Mouse (Mus musculus) liver, embryonic 11.5 days (tissue): ENCODE data around the gene Tapbpl. TPM values are rescaled to one million over a fixed set of nuclear protein-coding genes. Genes with fewer than 3 reads are reported as not detected.

Experiments
- ATAC-seq: fragments of 200-750 bp; cut with Nextera tagmentation; replicated peaks from 2 replicates; pipeline ENCODE4 v1.8.0; 2017; ENCODE audit warnings: moderate number of reproducible peaks, mild to moderate bottlenecking, moderate TSS enrichment, moderate library complexity; ENCODE audit not compliant: low FRiP score
- DNase-seq: peaks from one replicate; pipeline ENCODE4 v3.0.0-alpha.2; 2017; ENCODE audit warnings: low spot score
- H3K27ac ChIP-seq: fragments of 300-500 bp; sonication (generic); 2 replicates; pipeline ENCODE4 v1.5.1; 2014; ENCODE audit warnings: mild to moderate bottlenecking, low read depth, low read length, control low read depth
- H3K27me3 ChIP-seq: fragments of 300-500 bp; sonication (generic); replicated peaks from 2 replicates; pipeline ENCODE4 v1.6.1; 2014; ENCODE audit warnings: low read length, mixed read lengths; ENCODE audit not compliant: control insufficient read depth, insufficient read depth
- H3K36me3 ChIP-seq: fragments of 300-500 bp; sonication (generic); 2 replicates; pipeline ENCODE4 v1.6.1; 2014; ENCODE audit warnings: mild to moderate bottlenecking, low read length, moderate library complexity, mixed read lengths; ENCODE audit not compliant: control insufficient read depth, insufficient read depth
- H3K4me1 ChIP-seq: fragments of 300-500 bp; sonication (generic); replicated peaks from 2 replicates; pipeline ENCODE4 v1.6.1; 2014; ENCODE audit warnings: low read length, mixed read lengths; ENCODE audit not compliant: control insufficient read depth, insufficient read depth
- H3K4me2 ChIP-seq: fragments of 300-500 bp; sonication (generic); 2 replicates; pipeline ENCODE4 v1.6.1; 2014; ENCODE audit warnings: mild to moderate bottlenecking, control low read depth, moderate library complexity
- H3K4me3 ChIP-seq: fragments of 300-500 bp; sonication (generic); 2 replicates; pipeline ENCODE4 v1.5.1; 2014; ENCODE audit warnings: low read depth, low read length, control low read depth
- H3K9ac ChIP-seq: fragments of 300-500 bp; sonication (generic); 2 replicates; pipeline ENCODE4 v1.6.1; 2014; ENCODE audit warnings: low read depth, low read length, control low read depth
- H3K9me3 ChIP-seq: fragments of 300-500 bp; sonication (generic); 2 replicates; pipeline ENCODE4 v1.6.1; 2016; ENCODE audit warnings: low read length, inconsistent platforms, mixed read lengths; ENCODE audit not compliant: control insufficient read depth
- WGBS: fragments of 180-500 bp; shearing (Covaris S2); extraction: QIAGEN DNeasy Blood & Tissue Kit; methylation state at CpG from one replicate; pipeline ENCODE4 v1.1.7; 2014; 5-methylcytosine and 5-hydroxymethylcytosine counted together
- polyA plus RNA-seq: library from polyadenylated mRNA; unstranded; fragments of >200 nt; fragmentation: Nextera tagmentation; extraction: Ambion mirVana; gene quantifications from 2 replicates; pipeline ENCODE4 v1.2.1, GENCODE M21; 2014

The Tapbpl gene
- polyA plus RNA-seq, 1 experiment from 2014 or later = 4.0 TPM

GRCm38 (mm10) chr6:125221115-125221745 lies 10.4 kb downstream of the Tapbpl start:
- peaks cover 1% of the 10 kb centered on the region; the same call in 1 of the 2 replicates for H3K4me1 ChIP-seq
- no peaks in the 10 kb centered on the region; the same call in 1 of the 2 replicates for H3K36me3 ChIP-seq
- H3K4me3 ChIP-seq = no peak overlapping the region
- 91% methylated on average over 20 of the region's 20 CpGs for WGBS
- no peaks in the 10 kb centered on the region for H3K27me3 ChIP-seq
- DNase-seq (no peak), ATAC-seq (no peak)
- no peaks in the 10 kb centered on the region for H3K9me3 ChIP-seq
- H3K4me2 ChIP-seq = no peak overlapping the region
- H3K27ac ChIP-seq = no peak overlapping the region
- H3K9ac ChIP-seq = no peak overlapping the region

GRCm38 (mm10) chr6:125218963-125219362 lies 12.7 kb downstream of the Tapbpl start:
- WGBS = 79% methylated on average over 4 of the region's 4 CpGs
- Histone ChIP-seq H3K27me3 (no peaks in the 10 kb centered on the region), H3K9me3 (no peaks in the 10 kb centered on the region), H3K4me2 (no peak overlapping the region), H3K36me3 (no peaks in the 10 kb centered on the region; the same call in 1 of the 2 replicates), H3K4me1 (peaks cover 5% of the 10 kb centered on the region; the same call in 1 of the 2 replicates), H3K9ac (no peak overlapping the region), H3K27ac (no peak overlapping the region), H3K4me3 (no peak overlapping the region)
- DNase-seq (no peak), ATAC-seq (no peak)

- WGBS = 87% methylated on average over 11 of the region's 11 CpGs
- Histone ChIP-seq H3K9ac (no peak overlapping the region), H3K4me1 (peaks cover 5% of the 10 kb centered on the region; the same call in 1 of the 2 replicates), H3K27ac (no peak overlapping the region), H3K4me3 (no peak overlapping the region), H3K27me3 (peaks cover 4% of the 10 kb centered on the region; the same call in 1 of the 2 replicates), H3K4me2 (no peak overlapping the region), H3K36me3 (no peaks in the 10 kb centered on the region; the same call in 1 of the 2 replicates), H3K9me3 (no peaks in the 10 kb centered on the region)
- no peak for ATAC-seq
- DNase-seq = no peak
Measured at GRCm38 (mm10) chr6:125217899-125218298, 13.8 kb downstream of the Tapbpl start.

GRCm38 (mm10) chr6:125216898-125217297 lies 14.8 kb downstream of the Tapbpl start:
- no peak overlapping the region for H3K27ac ChIP-seq
- H3K36me3 ChIP-seq = no peaks in the 10 kb centered on the region; the same call in 1 of the 2 replicates
- peak overlapping the region; percentile 89 for H3K4me2 ChIP-seq
- peaks cover 5% of the 10 kb centered on the region; the same call in 1 of the 2 replicates for H3K4me1 ChIP-seq
- no peak for ATAC-seq
- no peaks in the 10 kb centered on the region for H3K9me3 ChIP-seq
- 0 out of 2 replicates have a peak overlapping the region, but pooled peaks have one; percentile 2 for H3K4me3 ChIP-seq
- H3K27me3 ChIP-seq = peaks cover 4% of the 10 kb centered on the region; the same call in 1 of the 2 replicates
- no peak for DNase-seq
- H3K9ac ChIP-seq = no peak overlapping the region
- WGBS = 76% methylated on average over 2 of the region's 2 CpGs

GRCm38 (mm10) chr6:125215148-125215954 lies 16.3 kb downstream of the Tapbpl start, which contains the start of gene Vamp1:
Gene Vamp1 (plus strand): TSS chr6:125215551.
- Histone ChIP-seq H3K27me3 (peaks cover 4% of the 10 kb centered on the region; the same call in 1 of the 2 replicates), H3K36me3 (no peaks in the 10 kb centered on the region; the same call in 1 of the 2 replicates), H3K27ac (peak within 1 kb of the TSS; percentile 36; the same call in 1 of the 2 replicates), H3K9ac (peak within 1 kb of the TSS; percentile 86), H3K9me3 (no peaks in the 10 kb centered on the region), H3K4me2 (peak within 1 kb of the TSS; percentile 89), H3K4me3 (peak within 1 kb of the TSS; percentile 79), H3K4me1 (peaks cover 5% of the 10 kb centered on the region; the same call in 1 of the 2 replicates)
- ATAC-seq = peak; percentile 96
- WGBS = under 1% methylated on average over 48 of the region's 48 CpGs
- peak; percentile 86 for DNase-seq

- Histone ChIP-seq H3K27me3 (peaks cover 4% of the 10 kb centered on the region; the same call in 1 of the 2 replicates), H3K4me1 (peaks cover 5% of the 10 kb centered on the region; the same call in 1 of the 2 replicates), H3K4me3 (no peak overlapping the region), H3K36me3 (no peaks in the 10 kb centered on the region), H3K4me2 (no peak overlapping the region), H3K9me3 (no peaks in the 10 kb centered on the region), H3K27ac (no peak overlapping the region), H3K9ac (no peak overlapping the region)
- WGBS = 74% methylated on average over 6 of the region's 6 CpGs
- DNase-seq (no peak), ATAC-seq (no peak)
Measured at GRCm38 (mm10) chr6:125213715-125214114, 17.9 kb downstream of the Tapbpl start.

- Histone ChIP-seq H3K4me1 (peaks cover 5% of the 10 kb centered on the region; the same call in 1 of the 2 replicates), H3K27me3 (peaks cover 4% of the 10 kb centered on the region; the same call in 1 of the 2 replicates), H3K9me3 (no peaks in the 10 kb centered on the region), H3K36me3 (no peaks in the 10 kb centered on the region), H3K4me2 (no peak overlapping the region), H3K27ac (no peak overlapping the region), H3K4me3 (no peak overlapping the region), H3K9ac (no peak overlapping the region)
- ATAC-seq = no peak
- DNase-seq = no peak
- 64% methylated on average over 6 of the region's 6 CpGs for WGBS
Measured at GRCm38 (mm10) chr6:125213129-125213528, 18.5 kb downstream of the Tapbpl start.

- Histone ChIP-seq H3K9ac (no peak overlapping the region), H3K4me3 (no peak overlapping the region), H3K4me1 (peaks cover 5% of the 10 kb centered on the region; the same call in 1 of the 2 replicates), H3K27me3 (peaks cover 4% of the 10 kb centered on the region; the same call in 1 of the 2 replicates), H3K9me3 (no peaks in the 10 kb centered on the region), H3K27ac (no peak overlapping the region), H3K36me3 (no peaks in the 10 kb centered on the region), H3K4me2 (no peak overlapping the region)
- DNase-seq (no peak), ATAC-seq (no peak)
- 40% methylated on average over 2 of the region's 2 CpGs for WGBS
Measured at GRCm38 (mm10) chr6:125212621-125213020, 19.0 kb downstream of the Tapbpl start.
